Mouse (Mus musculus): ENCODE data around the gene A630001G21Rik.
A peak's percentile ranks its signal among the peaks of the same experiment; 100 is the strongest.
"Not testable (repeated sequence)": the region's sequence is repeated elsewhere in the genome, so short reads cannot be mapped to it uniquely, and the experiment has no call there.

A630001G21Rik gene

DNA sequence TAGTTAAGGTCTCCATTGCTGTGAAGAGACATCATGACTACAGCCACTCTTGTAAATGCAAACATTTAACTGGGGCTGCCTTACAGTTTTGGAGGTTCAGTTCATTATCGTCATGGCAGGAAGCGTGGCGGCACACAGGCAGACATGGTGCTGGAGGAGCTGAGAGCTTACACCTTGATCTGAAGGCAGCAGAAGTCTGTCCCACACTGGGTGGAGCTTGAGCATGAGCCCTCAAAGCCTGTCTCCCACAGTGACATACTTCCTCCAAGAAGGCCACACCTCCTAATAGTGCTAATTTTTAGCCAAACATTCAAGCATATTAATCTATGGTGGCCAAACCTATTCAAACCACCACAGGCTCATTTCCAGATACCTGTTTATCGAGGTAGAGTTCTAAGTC lies at the start of gene A630001G21Rik:
TSS of gene A630001G21Rik (minus strand) at position 208 of the 400 bp plus-strand sequence.
- no peak for DNase-seq (ENCODE audit: low read depth, low spot score)

DNA sequence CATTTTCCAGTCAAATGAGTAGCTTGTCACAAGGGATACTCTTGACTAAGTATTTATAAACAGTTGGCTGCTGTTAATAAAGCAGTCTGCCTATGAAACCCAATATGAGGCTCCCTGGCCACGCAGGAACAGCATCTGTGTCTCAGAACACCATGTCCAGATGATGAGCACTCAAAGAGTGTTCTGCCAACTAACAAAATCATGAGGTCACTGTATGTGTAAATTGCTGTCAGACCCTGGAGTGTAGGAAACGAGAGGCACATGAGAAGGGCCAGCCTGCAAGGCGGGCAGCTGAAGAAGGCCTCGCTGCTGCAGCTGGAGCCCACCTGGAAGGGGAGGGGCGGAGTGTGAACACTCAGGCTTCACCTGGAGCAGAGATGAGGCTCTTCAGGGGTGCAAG lies 48.7 kb upstream of the A630001G21Rik start:
- no peak for DNase-seq (ENCODE audit: low read depth, low spot score)

DNA sequence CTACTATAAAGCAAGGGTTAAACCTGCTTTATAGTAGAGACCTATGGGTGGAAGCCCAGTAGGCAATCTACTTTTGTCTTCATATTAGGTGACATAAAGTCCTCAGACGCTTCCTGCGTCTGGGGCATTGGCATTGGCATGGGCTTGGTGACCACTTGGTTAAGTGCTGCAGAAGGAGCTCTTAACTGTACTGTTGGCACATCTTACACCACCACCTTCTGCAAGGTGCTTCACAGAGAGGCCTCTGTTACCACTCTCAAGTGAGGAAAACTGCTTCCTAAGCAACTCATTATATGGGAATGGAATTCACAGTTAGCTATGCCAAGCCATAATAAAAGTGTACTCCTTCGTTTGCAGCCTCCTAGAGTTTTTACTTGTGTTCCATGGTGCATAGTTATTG lies 46.5 kb upstream of the A630001G21Rik start:
- no peak for DNase-seq (ENCODE audit: low read depth, low spot score)

DNA sequence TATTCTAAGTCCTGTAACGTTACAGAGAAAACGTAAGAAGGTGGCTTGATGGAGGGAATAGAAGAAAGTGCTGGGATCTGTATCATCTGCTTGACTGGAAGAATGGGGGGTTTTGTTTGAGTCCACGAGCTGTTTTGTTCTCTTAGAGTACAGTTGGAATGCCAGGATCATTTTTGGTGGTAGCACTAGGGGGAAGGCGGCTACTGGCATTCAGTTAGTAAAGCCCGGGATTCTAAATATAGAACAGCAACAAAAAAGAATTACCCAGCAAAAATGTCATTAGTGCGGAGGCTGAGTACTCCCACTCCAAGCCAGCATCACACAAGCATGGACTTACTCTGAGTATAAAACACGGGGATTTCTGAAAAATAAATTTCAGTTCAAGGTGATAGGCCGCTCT lies 43.8 kb upstream of the A630001G21Rik start:
- DNase-seq (ENCODE audit: low read depth, low spot score) = no peak

DNA sequence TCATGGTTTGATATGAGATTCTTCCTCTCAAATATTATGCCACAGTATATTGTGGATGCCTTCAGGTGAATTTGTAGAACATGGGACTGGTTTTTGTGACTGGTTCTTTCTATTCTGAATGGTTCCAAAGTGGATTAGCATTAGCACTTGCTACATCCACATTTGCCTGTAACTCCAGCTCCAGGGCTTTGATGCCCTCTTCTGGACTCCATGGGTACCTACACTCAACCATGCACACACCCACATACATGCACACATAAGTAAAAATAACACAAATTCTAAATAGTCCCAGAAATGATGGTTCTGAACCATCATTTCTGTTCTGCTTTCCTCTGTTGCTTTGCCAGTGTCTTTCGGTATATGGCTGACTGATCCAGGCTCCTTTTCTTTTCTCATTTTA lies 41.3 kb upstream of the A630001G21Rik start:
- peak; percentile 49 for DNase-seq (ENCODE audit: low read depth, low spot score)

DNA sequence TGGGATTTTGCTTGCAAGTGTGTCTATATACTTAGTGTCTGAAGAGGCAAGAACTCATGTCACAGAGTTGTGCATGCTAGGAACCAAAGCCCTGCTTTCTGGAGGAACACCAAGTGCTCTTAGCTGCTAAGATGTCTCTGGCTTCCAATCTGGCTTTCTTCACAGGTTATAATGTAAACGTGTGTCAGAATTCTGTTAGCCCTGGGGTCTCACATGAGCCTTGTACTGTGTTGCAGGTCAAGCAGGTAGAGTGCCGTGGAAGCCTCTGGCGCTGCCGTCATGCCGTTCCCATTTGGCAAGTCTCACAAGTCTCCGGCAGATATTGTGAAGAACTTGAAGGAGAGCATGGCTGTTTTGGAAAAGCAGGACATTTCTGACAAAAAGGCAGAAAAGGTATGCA lies 39.7 kb upstream of the A630001G21Rik start:
- no peak for DNase-seq (ENCODE audit: low read depth, low spot score)

DNA sequence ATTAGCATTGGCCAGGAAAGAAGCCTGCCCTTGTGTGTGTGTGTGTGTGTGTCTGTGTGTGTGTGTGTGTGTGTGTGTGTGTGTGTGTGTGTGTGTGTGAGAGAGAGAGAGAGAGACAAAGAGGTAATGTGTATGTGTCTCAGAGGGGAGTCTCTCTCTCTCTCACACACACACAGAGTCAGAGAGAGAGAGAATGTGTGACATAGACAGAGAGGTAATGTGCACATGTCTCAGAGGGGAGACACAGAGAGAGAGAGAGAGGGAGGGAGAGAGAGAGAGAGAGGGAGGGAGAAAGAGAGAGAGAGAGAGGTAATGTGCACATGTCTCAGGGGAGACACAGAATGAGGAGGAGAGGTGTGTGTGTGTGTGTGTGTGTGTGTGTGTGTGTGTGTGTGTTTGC lies 35.8 kb upstream of the A630001G21Rik start:
- DNase-seq (ENCODE audit: low read depth, low spot score) = not testable (repeated sequence)

DNA sequence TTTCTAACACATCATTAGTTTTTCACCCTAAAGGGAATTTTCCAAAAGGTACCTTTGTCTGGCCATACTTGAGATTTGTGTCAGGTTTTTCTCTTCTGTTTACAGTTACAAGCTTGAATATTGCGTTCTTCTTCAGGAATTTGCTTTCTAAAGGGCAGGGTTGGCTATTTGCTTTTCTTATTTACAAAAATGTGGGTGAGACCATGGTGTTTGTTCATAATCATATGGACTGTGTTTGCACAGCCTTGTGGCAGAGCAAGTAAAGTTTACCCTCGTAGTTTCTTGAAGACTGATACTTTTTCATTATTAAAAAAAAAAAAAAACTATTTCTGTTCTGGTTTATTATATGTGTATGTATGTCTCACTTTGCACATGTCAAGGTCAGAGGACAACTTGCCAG lies 32.3 kb upstream of the A630001G21Rik start:
- no peak for DNase-seq (ENCODE audit: low read depth, low spot score)

DNA sequence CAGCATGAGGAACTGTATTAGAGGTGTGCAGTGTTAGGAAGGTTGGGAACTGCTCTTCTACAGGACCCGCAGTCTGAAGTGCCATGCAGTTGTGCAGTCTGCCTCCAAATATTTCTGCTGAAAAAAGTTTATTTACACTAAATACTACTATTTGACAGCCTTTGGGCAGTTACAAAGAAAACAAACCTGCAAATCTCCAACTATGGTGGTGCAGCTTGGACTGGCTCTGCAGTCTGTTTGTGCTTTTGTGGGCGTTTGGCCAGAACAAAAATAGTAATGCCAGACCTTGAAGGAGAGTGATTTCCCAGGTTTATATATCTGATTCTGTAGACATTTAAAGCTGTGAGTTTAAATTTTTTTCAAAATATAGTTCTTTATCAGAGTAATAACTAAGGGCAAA lies 31.9 kb upstream of the A630001G21Rik start:
- no peak for DNase-seq (ENCODE audit: low read depth, low spot score)

DNA sequence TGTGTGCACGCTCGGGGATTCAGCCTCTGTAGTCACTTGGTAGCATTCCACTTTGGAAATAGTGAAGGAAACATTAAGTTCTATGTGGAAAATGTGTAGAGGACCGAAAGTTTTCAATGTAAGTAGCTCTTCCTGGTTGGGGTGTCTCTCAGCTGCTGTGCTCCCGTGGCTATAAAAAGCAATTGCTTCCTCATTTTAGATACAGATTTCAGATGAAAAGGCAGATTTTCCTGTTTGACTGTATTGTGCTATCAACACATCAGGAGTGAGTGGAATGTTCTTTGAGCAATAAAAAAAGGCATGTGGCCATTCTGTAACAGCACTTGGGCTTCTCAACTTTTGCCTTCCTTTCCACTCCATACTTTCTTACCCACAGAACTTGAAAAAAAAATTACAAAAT lies 30.8 kb upstream of the A630001G21Rik start:
- no peak for DNase-seq (ENCODE audit: low read depth, low spot score)

DNA sequence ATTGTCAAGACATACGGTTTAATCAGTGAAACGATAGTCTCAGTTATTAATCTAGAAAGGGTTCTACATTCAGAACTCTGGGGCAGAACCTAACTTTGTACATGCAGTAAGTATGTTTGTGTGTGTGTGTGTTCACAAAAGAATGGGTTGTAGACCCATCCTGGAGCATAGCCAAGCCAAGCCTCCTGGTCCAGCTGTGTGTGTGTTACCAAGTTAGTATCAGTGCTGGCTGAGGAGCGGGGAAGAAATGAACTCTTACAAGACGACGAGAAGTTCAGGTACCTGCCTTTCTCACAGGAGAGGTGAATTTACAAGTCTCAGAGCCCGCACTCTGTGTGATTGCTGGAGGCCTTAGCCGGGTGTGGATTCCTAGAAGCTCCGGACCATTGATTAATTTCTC lies 26.1 kb upstream of the A630001G21Rik start:
- DNase-seq (ENCODE audit: low read depth, low spot score) = no peak

DNA sequence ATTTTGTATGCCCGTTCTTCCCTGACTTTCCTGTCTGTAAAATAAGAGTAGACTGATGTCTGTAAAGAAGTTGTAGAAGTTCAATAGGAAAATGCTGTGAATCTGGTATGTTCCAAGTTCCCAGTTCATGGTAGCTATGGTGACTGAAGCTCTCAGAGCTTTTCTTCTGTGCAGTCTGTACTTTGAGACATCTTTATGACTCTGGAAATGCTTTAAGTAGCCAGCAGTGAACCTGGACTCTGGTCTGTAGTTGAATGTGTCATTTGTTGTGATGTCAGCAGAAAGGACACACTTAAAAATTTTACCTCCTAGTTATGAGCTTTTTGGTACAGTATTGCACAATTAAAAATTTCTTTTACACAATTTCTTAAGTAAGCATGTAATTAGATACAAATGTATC lies 24.1 kb upstream of the A630001G21Rik start:
- no peak for DNase-seq (ENCODE audit: low read depth, low spot score)

DNA sequence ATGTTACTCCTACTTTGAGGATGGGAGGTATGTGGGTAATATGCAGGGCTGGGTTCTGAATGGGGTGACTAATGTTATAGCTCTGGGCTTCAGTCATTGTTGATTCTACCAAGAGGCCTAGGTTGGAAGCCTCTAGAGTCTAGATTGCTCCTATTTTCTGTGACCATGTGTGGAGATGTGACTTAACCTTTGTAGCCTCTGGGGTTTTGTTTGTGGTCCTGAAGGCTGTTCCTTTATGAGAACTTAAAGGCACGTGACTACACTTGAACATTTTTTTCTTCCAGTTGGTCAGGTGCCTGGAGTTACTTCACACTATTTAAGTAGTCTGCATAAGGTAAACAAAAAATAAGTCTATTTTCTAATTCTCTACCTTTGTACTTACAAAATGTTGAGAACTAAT lies 21.3 kb upstream of the A630001G21Rik start:
- no peak for DNase-seq (ENCODE audit: low read depth, low spot score)

DNA sequence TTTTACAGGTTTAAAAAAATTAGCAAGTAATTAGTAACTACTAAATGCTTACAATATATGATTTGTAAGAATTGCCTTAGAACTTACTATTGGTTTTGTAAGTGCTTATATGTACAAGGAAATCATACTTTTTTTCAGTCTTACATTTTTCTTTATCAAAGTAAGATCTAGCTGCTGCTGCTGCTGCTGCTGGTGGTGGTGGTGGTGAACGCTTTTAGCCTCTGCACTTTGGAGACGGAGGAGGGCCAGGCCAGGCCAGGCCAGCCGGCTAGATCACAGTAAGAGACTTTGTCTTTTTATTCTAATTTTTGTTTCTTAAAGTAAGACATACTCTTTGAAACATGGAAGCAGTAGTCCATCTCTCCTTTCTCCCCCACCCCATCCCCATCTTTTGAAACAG lies 16.8 kb upstream of the A630001G21Rik start:
- DNase-seq (ENCODE audit: low read depth, low spot score) = no peak

DNA sequence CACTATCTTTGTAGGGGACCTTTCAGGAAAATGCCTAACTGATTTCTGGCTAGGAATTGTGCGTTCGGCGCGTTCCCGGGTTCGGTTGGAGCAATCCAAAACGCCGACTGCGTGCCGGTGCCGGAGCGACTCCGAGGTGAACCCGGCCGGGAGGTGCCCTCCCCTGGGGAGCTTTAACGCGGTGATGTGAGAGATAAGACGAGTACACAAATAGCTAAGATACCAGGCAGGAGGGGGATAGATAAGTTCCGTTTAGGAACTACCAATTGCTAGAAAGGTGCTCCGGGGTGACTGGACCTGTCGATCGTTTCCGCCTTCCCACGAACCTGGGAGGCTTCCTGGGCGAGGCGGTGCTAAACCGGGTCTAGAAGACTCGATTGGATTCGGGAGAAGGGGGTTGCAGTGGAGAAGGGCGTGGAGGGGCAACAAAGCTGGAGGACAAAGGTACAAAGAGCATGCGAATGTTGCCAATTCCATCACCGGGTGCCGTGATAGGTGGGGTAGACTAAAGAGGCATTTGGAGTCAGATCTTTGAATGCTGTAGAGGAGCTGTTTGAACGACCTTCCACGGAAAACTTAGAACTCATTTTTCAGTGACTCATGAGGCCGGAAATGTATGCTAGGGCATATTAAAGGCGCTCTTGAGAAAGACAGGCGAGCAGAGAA lies 15.8 kb upstream of the A630001G21Rik start:
- peak; percentile 90 for DNase-seq (ENCODE audit: low read depth, low spot score)

DNA sequence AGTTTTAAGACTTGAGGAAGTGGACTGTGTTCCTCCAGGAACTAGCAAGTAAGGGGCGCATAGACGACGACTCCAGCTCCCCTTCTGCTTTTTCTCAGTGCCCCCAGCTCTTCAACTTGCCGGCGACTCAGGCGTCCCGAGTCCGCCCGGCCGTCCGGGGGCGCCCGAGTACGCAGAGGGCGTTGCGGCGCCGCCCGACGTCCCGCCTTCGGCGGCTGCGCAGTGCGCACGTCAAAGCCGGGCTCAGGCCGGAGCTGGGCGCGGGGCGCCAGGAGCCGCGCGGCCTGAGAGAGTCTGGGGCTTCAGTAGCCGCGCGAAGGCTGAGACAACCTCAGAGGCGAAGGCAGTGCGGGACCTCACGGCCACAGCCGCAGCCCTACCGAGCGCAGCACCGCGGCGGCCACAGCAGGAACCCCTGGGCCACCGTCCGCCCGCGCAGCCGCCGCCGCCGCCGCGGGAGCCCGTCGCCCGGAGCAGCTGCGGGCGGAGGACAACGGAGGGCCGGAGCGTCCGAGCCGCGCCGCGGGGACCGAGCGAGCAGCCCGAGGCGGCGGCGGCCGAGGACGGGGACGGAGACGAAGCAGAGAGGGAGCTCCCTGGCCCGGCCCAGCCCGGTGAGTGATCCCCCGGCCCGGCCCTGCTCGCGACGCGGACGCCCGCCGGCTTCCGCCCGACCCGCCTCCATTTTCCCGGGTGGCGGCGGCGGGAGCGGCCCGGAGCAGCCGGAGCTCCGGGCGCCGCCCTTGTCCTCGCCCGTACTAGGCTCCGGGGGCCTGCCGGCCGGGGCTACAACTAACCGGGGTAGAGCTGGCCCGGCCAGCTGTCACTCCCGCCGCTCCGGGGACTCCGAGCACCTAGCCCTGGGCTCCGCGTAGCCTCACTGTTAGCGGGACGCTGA lies 15.0 kb upstream of the A630001G21Rik start, which contains the start of gene Cab39:
TSS of gene Cab39 (plus strand) at position 234 of the 898 bp plus-strand sequence.
- peak; percentile 94 for DNase-seq (ENCODE audit: low read depth, low spot score)

DNA sequence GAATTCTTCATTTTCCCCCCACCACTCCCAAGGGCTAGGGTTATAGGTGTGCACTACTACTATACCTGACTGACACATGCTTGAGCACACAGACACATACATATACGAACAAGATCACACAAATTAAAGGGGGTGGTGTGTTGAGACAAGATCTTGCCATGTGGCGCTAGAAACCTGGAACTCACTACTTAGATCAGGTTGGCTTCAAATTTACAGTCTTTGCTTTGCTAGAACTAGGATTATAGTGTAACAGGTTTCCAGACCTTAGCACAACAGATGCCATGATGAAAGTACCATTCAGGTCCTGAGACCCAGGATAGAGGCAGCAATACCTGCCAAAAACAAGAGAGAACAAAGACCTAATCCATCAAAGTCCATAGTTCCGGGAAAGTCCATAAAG lies 13.0 kb upstream of the A630001G21Rik start:
- DNase-seq (ENCODE audit: low read depth, low spot score) = no peak

DNA sequence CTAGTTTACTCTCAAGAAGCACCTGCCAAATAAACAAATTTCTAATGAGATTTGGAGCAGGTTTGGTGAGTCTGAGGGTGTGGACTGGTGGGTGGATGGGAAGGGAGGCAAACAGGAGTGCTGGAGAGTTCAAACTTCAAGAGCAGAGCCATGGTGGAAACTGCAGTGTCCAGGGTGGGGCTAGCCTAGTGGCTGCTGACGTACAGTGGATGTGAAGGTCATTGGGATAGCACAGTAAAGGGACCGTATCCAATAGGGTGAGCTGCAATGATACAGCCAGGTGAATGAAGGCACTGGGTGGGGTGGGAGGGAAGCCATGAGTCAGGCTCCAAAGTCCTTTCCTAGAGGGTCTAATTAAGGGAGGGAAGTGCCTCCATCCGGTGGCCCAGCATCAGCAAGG lies 12.1 kb upstream of the A630001G21Rik start:
- DNase-seq (ENCODE audit: low read depth, low spot score) = no peak

DNA sequence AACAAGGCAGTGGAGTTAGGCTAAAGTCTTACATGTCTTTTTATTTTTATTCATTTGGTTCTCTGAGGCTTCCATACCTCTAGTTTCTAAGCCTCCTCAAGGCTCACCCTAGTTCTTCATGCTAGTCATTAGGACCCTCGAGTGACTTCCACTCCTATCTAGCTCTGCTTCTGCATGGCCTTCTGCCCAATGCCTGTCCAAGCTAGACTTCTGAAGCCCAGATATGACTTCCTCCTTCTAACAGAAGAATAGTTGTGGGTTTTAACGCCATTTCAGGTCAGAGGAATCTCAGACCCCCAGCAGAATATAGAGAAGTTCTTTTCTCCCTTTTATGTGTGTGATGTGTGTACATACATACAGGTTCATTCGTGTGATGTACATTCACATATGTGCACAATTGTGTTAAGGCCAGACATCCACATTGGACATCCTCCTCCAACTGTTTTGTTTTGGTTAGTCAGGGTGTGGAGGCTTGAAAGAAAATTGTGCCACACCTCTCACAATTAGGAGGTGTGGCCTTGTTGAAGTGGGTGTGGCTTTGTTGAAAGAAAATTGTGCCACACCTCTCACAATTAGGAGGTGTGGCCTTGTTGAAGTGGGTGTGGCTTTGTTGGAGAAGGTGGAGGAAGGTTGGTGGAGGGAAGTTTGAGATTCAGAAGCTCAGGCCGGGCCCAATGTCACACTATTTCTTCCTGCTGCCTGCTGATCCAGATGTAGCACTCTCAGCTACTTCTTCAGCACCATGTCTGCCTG lies 1.2 kb upstream of the A630001G21Rik start:
- peak; percentile 85 for DNase-seq (ENCODE audit: low read depth, low spot score)

DNA sequence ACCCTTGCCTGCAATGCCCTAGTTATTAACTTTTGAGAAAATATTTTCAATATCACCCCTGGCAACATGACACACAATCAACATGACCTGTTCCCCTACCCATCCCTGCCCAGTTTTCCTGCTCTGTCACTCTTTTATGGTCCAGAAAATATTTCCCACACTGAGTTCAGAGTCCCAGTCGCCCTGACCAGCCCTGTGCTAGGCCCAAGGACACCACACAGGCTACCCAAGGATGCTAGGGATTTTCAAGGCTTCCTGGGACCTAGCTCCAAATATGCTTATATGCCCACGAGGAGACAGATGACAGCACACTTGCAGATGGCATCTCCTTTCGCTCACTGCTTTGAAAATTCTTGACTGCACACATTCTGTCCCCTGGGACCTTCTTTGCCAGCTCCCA lies 569 bp upstream of the A630001G21Rik start:
- DNase-seq (ENCODE audit: low read depth, low spot score) = no peak

DNA sequence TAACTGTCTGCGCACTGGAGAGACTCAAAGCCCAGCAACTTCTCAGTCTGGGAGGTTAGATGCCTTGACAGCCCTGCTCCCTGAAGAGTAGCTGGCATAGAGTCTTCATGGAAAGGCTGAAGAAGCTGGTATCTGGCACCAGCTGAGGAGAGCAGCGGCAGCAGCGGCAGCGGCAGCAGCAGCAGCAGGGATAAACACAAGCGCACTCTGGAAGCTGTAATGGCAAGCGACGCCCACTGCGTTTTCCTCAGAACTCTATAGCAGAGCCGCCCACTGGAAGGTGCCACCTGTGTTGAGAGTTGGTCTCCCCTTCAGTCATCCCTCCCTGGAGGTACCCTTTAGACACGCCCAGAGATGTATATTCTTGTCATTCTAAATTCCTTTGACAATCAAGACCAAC lies 2.3 kb downstream of the A630001G21Rik start:
- no peak for DNase-seq (ENCODE audit: low read depth, low spot score)

DNA sequence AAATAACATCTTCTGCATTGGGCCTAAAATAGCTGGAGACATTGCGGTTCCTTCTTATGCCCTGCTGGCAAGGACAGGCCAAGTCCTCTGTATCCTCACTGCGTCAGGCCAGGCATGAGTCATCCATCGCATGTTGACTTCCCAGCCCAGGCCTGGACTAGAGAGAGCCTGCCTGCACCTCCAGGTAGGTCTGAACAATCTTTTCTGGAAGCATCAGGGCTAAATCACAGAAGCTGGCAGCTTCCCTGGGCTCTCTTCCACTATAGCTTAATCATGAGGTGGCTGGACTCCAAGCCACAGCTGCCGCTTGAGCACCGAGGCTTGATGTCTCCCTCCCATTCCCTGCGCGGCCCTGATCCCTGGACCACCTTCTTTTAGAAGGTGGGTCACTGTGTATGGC lies 3.3 kb downstream of the A630001G21Rik start:
- DNase-seq (ENCODE audit: low read depth, low spot score) = no peak
